8 mouse cellular contexts compared by ENCODE assay signal in the genomic region with DNA sequence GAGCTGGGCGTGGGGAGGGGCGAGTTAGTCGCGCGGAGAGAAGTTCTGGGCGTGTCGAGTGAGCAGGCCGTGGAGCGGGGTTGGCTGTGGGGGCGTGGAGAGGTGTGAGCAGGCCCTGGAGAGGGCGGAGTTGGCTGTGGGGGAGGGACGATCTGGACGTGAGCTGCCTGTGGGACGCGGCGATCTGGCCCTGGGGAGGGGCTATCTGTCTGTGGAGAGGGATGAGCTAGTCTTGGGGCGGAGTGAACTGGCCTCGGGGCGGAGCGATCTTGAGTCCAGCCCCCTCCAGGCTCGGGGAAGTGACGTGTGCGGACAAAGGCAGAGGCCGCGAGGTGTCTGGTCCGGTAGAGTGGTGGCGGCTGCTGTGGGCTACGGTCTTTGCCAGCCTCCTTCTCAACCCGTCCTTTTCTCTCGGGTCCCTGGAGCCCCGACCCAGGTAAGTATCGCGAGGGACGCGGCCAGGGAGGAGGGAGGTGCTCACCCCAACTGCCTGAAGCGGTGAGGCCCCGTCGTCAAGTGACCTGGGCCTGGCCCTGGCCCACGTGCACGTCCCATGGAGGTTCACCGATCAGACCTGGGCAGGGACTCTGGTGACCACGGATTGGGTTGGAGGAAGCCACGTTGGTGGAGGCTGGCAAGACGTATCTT. TPM values are rescaled to one million over a fixed set of nuclear protein-coding genes. Genes with fewer than 3 reads are reported as not detected.
A peak's percentile ranks its signal among the peaks of the same experiment; 100 is the strongest.
DNase-seq lines count a peak whose midpoint lies in the region; ATAC-seq and TF ChIP-seq lines count a peak whose summit lies in the region.

A gene (plus strand): TSS at position 179 of the 648 bp plus-strand sequence.

- no peaks in the 10 kb centered on the region for H3K27me3 ChIP-seq in ES-Bruce4 (ENCODE audit: control insufficient read depth, insufficient read depth, low read length, poor library complexity, severe bottlenecking)
- peaks cover 8% of the 10 kb centered on the region for H3K27me3 ChIP-seq in forebrain, embryonic 13.5 days
- H3K27me3 ChIP-seq in liver, postnatal 0 days (ENCODE audit: insufficient read depth, low read length) = peaks cover 6% of the 10 kb centered on the region; the same call in 1 of the 2 replicates
- H3K27me3 ChIP-seq in neural tube, embryonic 14.5 days (ENCODE audit: control insufficient read depth, insufficient read depth, low read length) = no peaks in the 10 kb centered on the region

- peak within 1 kb of the TSS; percentile 87 for H3K4me3 ChIP-seq in ES-Bruce4 (ENCODE audit: low read depth, low read length)
- peak within 1 kb of the TSS; percentile 82 for H3K4me3 ChIP-seq in forebrain, embryonic 13.5 days
- H3K4me3 ChIP-seq in liver, postnatal 0 days (ENCODE audit: low read depth, low read length) = peak within 1 kb of the TSS; percentile 63
- H3K4me3 ChIP-seq in neural tube, embryonic 14.5 days (ENCODE audit: low read depth, low read length) = peak within 1 kb of the TSS; percentile 79

- H3K9me3 ChIP-seq in ES-Bruce4 (replicated peaks; ENCODE audit: control insufficient read depth, insufficient read depth, low read length, poor library complexity, severe bottlenecking) = no peaks in the 10 kb centered on the region; the same call in 1 of the 2 replicates
- H3K9me3 ChIP-seq in forebrain, embryonic 13.5 days (replicated peaks) = no peaks in the 10 kb centered on the region
- no peaks in the 10 kb centered on the region for H3K9me3 ChIP-seq in liver, postnatal 0 days (ENCODE audit: low read length)
- H3K9me3 ChIP-seq in neural tube, embryonic 14.5 days (ENCODE audit: control insufficient read depth, low read length) = no peaks in the 10 kb centered on the region

- TF ChIP-seq CTCF in ES-Bruce4 (IDR thresholded peaks at IDR 0.05; ENCODE audit: low read depth, low read length) = no peak
- TF ChIP-seq CTCF in liver, postnatal 0 days (IDR thresholded peaks at IDR 0.05; ENCODE audit: low read depth) = no peak

- peaks cover 15% of the 10 kb centered on the region for H3K36me3 ChIP-seq in ES-Bruce4 (ENCODE audit: control insufficient read depth, insufficient read depth, low read length, poor library complexity, severe bottlenecking)
- H3K36me3 ChIP-seq in forebrain, embryonic 13.5 days (ENCODE audit: poor library complexity, severe bottlenecking) = peaks cover 9% of the 10 kb centered on the region
- no peaks in the 10 kb centered on the region; the same call in 1 of the 2 replicates for H3K36me3 ChIP-seq in liver, postnatal 0 days (replicated peaks; ENCODE audit: insufficient read depth, low read length)
- no peaks in the 10 kb centered on the region for H3K36me3 ChIP-seq in neural tube, embryonic 14.5 days (ENCODE audit: control insufficient read depth, insufficient read depth, low read length)

- peak within 1 kb of the TSS; percentile 94 for H3K4me2 ChIP-seq in forebrain, embryonic 13.5 days
- H3K4me2 ChIP-seq in liver, postnatal 0 days (ENCODE audit: low read depth, low read length) = peak within 1 kb of the TSS; percentile 82
- H3K4me2 ChIP-seq in neural tube, embryonic 14.5 days (ENCODE audit: low read depth, low read length) = peak within 1 kb of the TSS; percentile 85

- no peak for TF ChIP-seq EP300 in ES-Bruce4 (IDR thresholded peaks at IDR 0.05; ENCODE audit: insufficient read depth, low read depth, low read length)
- no peak for TF ChIP-seq EP300 in liver, postnatal 0 days (IDR thresholded peaks at IDR 0.05; ENCODE audit: low read depth)

- under 1% methylated on average over 42 of the region's 44 CpGs for WGBS in forebrain, embryonic 13.5 days
- 1% methylated on average over 44 of the region's 44 CpGs for WGBS in large intestine, adult 2 months
- WGBS in liver, postnatal 0 days (ENCODE audit: insufficient replicate concordance) = 0% methylated on average over 30 of the region's 44 CpGs
- WGBS in neural tube, embryonic 14.5 days = 1% methylated on average over 44 of the region's 44 CpGs

- peak within 1 kb of the TSS; percentile 62 for H3K9ac ChIP-seq in ES-Bruce4 (ENCODE audit: low read depth, poor library complexity, severe bottlenecking)
- peak within 1 kb of the TSS; percentile 97 for H3K9ac ChIP-seq in forebrain, embryonic 13.5 days
- H3K9ac ChIP-seq in liver, postnatal 0 days (replicated peaks) = peak within 1 kb of the TSS; percentile 75
- peak within 1 kb of the TSS; percentile 90 for H3K9ac ChIP-seq in neural tube, embryonic 14.5 days (replicated peaks; ENCODE audit: low read depth, low read length)

- H3K4me1 ChIP-seq in ES-Bruce4 (ENCODE audit: control insufficient read depth, insufficient read depth, low read length) = peaks cover 2% of the 10 kb centered on the region
- H3K4me1 ChIP-seq in forebrain, embryonic 13.5 days = peaks cover 34% of the 10 kb centered on the region
- peaks cover 25% of the 10 kb centered on the region for H3K4me1 ChIP-seq in liver, postnatal 0 days (ENCODE audit: insufficient read depth)
- H3K4me1 ChIP-seq in neural tube, embryonic 14.5 days (ENCODE audit: control insufficient read depth, insufficient read depth, low read length) = peaks cover 18% of the 10 kb centered on the region

- ATAC-seq in cerebellum, adult (ENCODE audit: insufficient number of reproducible peaks, low FRiP score, low TSS enrichment) = peak; percentile 93
- ATAC-seq in forebrain, embryonic 13.5 days = peak; percentile 96
- ATAC-seq in liver, postnatal 0 days = peak; percentile 98
- peak; percentile 97 for ATAC-seq in neural tube, embryonic 14.5 days (ENCODE audit: low read depth)

- H3K27ac ChIP-seq in ES-Bruce4 (ENCODE audit: insufficient read depth, low read length) = peak within 1 kb of the TSS; percentile 59
- peak within 1 kb of the TSS; percentile 78 for H3K27ac ChIP-seq in forebrain, embryonic 13.5 days
- peak within 1 kb of the TSS; percentile 87 for H3K27ac ChIP-seq in liver, postnatal 0 days (ENCODE audit: low read depth)
- peak within 1 kb of the TSS; percentile 85 for H3K27ac ChIP-seq in neural tube, embryonic 14.5 days (ENCODE audit: low read depth, low read length)

- intact Hi-C loops in heart, postnatal 10 days (cut with DNase I) = no loop called here

- DNase-seq in heart, postnatal 10 days = peak; percentile 100
- DNase-seq in large intestine, adult 2 months (ENCODE audit: low read depth, low spot score) = peak; percentile 98
- peak; percentile 100 for DNase-seq in liver, postnatal 0 days
- peak; percentile 100 for DNase-seq in testis, postnatal 10 days (ENCODE audit: low spot score)

- peak; percentile 66 for TF ChIP-seq POLR2A in ES-Bruce4 (IDR thresholded peaks at IDR 0.05; ENCODE audit: insufficient read depth, low read length)

RNA-seq across cellular contexts. Expression of the gene that starts here (rescaled TPM):
- 42.6 and 46.3 TPM in 2 replicates for polyA plus RNA-seq in ES-Bruce4 (2011; ENCODE audit: insufficient read depth, insufficient read length, low read depth, missing spikeins)
- polyA plus RNA-seq in forebrain, embryonic 13.5 days (2015; fragmentation: Nextera tagmentation; extraction: Ambion mirVana) = 120 and 127 TPM in 2 replicates
- total RNA-seq in heart, postnatal 10 days (2021) = 10 to 100 TPM; 41.3 to 41.9 TPM
- polyA plus RNA-seq in large intestine, adult 2 months (2012; rRNA removed) = 21.3 and 24.4 TPM in 2 replicates
- polyA plus RNA-seq in liver, postnatal 0 days (2015; fragmentation: Nextera tagmentation; extraction: Ambion mirVana) = 27.8 and 30.2 TPM in 2 replicates
- 105 and 112 TPM in 2 replicates for polyA plus RNA-seq in neural tube, embryonic 14.5 days (2014; fragmentation: Nextera tagmentation; extraction: Ambion mirVana)

Comparison
In these comparisons a context has a peak if more than half of its experiments do, and no peak if none do; other contexts are left out.
1. Peak in every context shown above with its lines: DNase-seq, ATAC-seq, H3K4me3 ChIP-seq and H3K27ac ChIP-seq.